Mouse (Mus musculus) heart, postnatal 36 days (tissue): ENCODE results near the gene Gnb4. TPM values are rescaled to one million over a fixed set of nuclear protein-coding genes. Genes with fewer than 3 reads are reported as not detected.

ENCODE experiments used
- DNase-seq, 2 experiments: peaks; one replicate each; pipeline ENCODE4 v3.0.0; 2021 to 2022
- intact Hi-C: fragments of 180-260 bp; cut with DNase I; formaldehyde crosslinking; loops from one replicate; pipeline ENCODE4 v1.15.1; 2025
- total RNA-seq, 2 experiments: library from RNA; stranded (reverse); gene quantifications; 2 replicates each; pipeline ENCODE4 v1.2.3; 2021

Gene Gnb4
- total RNA-seq: 10 to 100 TPM; 15.7 to 16.2 TPM

- DNase-seq: peak; percentile 59 to 62
- intact Hi-C loops: loop anchor here (5.0 kb wide), 1 partner anchor 41 kb away; no protein-coding TSS in a partner anchor
These were observed at the start of gene Gnb4 for GRCm38 (mm10) chr3:32616331-32617052. TSS of gene Gnb4 (minus strand) at chr3:32616585.

GRCm38 (mm10) chr3:32661556-32661930 lies 45.2 kb upstream of the Gnb4 start:
- no peak for DNase-seq
- intact Hi-C loops: no loop called here

DNA sequence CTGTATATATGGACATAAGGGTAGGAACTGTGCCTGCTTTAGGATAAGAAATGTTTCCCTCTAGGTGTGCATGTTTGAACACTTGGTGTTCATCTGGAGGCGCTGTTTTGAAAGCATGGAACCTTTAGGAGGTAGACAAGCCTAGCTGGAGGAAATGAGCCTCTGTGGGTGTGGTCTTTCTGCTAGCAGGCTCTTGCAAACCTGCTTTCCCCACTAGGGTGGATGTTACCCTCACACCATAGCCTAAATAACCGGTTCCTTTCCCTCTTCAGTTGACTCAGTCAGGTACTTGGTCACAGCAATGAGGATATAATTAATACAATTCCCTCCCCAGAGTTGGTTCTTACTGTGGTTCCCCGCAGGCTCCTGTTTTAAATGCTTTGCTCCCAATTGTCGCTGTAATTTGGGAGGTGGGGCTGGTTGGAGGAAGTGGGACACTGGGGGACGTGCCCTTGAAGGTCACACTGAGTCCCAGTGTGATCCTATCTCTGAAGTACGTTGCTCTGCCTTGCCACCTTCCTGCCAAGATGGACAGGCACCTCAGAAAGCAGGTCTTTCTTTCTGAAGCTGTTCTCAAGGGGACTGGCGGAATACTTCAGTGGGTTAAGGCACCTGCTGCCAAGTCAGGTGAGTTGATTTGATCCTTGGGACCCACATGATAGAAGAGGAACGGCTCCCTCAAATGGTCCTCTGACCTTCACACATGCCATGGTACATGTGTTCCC lies 44.6 kb upstream of the Gnb4 start:
- intact Hi-C loops: no loop called here
- DNase-seq: no peak

GRCm38 (mm10) chr3:32660276-32660675 lies 43.9 kb upstream of the Gnb4 start:
- intact Hi-C loops: no loop called here
- DNase-seq: no peak

- intact Hi-C loops: loop anchor here (5.0 kb wide), 1 partner anchor 42 kb away; the partner anchor contains the start of gene Gnb4
- DNase-seq: no peak
These were observed 43.1 kb upstream of the Gnb4 start for GRCm38 (mm10) chr3:32659506-32659905.

- peak; percentile 21 to 28 for DNase-seq
- intact Hi-C loops: loop anchor here (5.0 kb wide), 1 partner anchor 42 kb away; the partner anchor contains the start of gene Gnb4
These were observed 42.4 kb upstream of the Gnb4 start for GRCm38 (mm10) chr3:32658821-32659220.

- DNase-seq: no peak
- intact Hi-C loops: loop anchor here (5.0 kb wide), 1 partner anchor 41 kb away; the partner anchor contains the start of gene Gnb4
These were observed 42.0 kb upstream of the Gnb4 start for GRCm38 (mm10) chr3:32658401-32658800.

DNA sequence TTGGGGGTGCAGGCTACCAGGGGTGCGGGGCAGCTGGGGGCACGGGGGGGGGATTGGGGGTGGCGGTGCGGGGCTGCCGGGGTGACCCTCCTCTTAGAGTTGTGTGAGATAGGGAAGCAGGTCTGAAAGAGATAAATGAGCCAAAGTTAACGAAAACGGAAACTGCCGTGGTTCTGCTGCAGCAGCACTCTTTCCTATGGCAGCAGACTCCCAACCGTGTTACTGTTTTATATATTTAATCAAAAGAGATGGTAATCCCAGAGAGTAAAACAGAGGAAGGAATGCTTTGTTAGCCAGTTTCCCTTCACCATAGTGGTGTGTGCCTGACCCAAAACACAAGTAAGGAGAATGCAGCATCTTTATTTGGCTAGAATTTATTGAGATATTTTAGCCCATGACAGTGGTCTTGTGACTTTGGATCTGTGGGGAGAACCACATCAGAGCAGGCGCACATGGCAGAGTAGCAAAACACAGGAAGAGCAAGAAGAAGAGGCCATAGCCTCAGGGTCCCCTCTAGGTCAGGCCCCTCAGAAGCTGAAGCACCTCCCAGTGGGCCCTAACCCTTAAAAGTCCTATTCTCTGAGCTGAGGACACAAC lies 40.1 kb upstream of the Gnb4 start:
- DNase-seq: no peak
- intact Hi-C loops: loop anchor here (5.0 kb wide), 1 partner anchor 39 kb away; the partner anchor contains the start of gene Gnb4

DNA sequence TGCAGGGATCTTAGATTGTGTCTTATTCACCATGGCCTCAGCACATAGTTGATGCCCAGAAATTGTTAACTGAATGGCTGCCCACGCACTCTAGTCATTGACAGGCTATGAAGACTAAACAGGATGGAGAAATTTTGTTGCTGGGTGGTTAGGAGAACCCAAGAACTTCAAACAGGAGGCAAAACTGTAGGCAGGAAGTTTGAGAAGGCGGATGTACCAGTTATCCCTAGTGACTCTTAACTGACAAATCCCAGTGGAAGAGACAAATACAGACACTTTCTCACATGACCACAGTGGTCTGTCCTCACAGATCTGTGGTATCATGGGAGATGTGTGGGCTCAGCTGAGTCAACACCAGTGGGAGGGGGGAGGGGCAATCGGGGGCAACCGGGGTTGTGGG lies 39.6 kb upstream of the Gnb4 start:
- intact Hi-C loops: loop anchor here (5.0 kb wide), 1 partner anchor 39 kb away; the partner anchor contains the start of gene Gnb4
- DNase-seq: no peak

DNA sequence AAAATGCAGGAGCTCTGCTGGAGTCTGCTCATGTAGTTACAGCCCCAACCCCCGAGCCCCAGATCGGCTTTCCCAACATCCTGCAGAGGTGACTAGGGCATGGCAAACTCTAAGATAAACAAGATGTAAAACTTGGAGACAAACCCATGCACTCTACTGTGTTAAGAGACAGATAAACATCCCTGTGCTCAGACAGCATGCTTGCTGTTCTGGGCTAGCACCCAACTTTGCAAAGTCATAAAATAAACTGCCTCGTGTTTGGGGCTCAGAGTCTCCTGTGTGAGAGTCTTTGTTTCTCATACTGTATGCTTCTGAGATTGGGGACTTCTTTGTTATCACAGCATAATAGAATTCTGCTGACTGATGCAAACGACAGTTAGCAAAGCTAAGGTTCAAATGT lies 36.4 kb upstream of the Gnb4 start:
- intact Hi-C loops: no loop called here
- DNase-seq: no peak

DNA sequence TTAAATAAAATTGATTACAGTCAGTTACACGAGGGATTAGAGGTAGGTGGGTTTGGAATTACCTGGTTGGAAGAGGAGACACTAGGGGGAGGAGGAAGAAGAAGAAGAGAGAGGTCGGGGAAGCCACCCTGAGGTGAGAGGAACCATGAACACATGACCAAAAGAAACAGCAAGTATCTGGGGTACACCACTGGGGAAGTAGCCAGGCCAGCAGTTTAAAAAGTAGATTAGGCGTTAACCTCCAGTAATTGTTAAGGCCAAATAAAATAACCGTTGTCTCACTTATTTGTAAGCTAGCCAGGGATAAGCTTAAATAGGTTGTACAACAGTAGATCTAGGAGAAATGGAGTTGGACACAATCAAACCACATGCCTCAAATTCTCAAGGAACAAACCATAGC lies 32.9 kb upstream of the Gnb4 start:
- no peak for DNase-seq
- intact Hi-C loops: no loop called here

GRCm38 (mm10) chr3:32646918-32647317 lies 30.5 kb upstream of the Gnb4 start:
- DNase-seq: no peak
- intact Hi-C loops: no loop called here

GRCm38 (mm10) chr3:32644751-32645150 lies 28.4 kb upstream of the Gnb4 start:
- DNase-seq: no peak
- intact Hi-C loops: no loop called here

DNA sequence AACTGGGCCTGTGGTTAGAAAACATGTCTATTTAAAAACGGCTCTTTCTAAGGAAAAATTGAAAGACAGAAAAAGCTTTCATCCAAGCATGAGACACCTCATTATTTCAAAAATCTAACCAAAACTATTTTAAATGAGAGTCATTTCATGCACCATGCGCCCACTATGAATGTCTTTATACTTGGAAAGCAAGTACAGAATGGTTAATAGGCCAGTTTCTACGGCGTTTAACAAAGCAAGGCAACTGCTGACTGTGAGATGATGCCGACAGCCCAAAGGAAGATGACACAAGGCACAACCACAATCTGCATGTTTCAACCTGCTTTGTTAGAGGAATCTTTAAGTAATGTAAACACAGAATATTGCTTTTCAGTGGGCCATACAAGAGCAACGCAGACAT lies 25.7 kb upstream of the Gnb4 start:
- no peak for DNase-seq
- intact Hi-C loops: no loop called here

GRCm38 (mm10) chr3:32638240-32638639 lies 21.9 kb upstream of the Gnb4 start:
- intact Hi-C loops: no loop called here
- DNase-seq: no peak

- no peak for DNase-seq
- intact Hi-C loops: no loop called here
These were observed 16.4 kb upstream of the Gnb4 start for GRCm38 (mm10) chr3:32632760-32633264.

DNA sequence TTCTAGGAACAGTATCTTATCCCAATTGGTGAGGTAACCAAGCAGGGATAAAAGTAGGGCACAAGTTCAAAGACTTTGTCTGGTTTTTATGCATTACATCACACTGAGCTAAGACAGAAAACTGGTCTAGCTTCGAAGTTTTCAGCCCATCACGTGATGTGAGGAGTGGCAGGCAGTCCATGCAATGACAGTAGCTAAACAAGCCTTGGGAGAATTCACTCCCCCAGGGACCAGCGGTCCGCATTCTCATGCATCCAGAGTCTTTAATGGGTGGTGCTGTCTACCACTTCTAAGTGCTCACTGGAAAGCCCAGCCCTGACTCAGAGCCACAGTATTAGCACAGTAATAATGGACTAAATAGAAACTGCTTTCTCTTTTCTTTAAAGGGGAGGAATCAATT lies 13.8 kb upstream of the Gnb4 start:
- intact Hi-C loops: no loop called here
- DNase-seq: no peak

DNA sequence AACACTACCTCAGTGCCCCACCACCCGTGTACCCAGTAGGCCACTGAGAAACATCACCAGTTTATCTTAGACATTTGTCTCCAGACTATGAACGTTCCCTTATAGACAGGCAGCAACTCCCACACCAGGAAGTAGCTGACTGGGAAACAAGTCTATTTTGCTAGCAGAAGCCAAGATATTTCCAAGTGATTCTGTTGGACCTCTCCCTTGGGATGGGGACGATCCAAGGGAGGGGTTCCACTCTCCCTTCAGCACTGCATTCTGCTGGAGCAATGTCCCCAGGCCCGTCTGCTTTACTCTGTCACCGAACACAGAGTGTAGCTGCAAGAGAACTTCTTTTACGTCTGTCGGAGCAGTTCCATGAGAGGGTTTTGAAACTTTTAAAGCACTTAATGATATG lies 11.8 kb upstream of the Gnb4 start:
- no peak for DNase-seq
- intact Hi-C loops: no loop called here

DNA sequence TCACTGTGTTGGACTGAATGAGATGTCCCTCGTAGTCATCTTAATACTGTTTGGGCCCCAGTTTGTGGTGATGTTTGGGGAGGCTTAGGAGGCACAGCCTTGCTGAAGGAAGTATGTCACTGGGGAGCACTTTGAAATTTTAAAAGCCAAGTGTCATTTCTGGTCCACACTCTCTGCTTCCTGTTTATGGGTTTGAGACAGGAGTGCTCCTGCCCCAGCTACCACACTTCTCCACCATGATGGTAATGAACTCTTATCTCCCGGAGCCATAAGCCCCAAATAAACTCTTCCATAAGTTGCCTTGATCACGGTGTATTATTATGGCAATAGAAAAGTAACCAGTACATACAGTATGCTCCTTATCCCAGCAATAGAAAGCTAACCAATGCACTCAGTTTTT lies 5.7 kb upstream of the Gnb4 start:
- intact Hi-C loops: no loop called here
- no peak for DNase-seq

GRCm38 (mm10) chr3:32621658-32622057 lies 5.3 kb upstream of the Gnb4 start:
- DNase-seq: no peak
- intact Hi-C loops: no loop called here

- DNase-seq: no peak
These were observed 763 bp upstream of the Gnb4 start for GRCm38 (mm10) chr3:32617053-32617642.

More at GRCm38 (mm10) chr3:32617053-32617642, 763 bp upstream of the Gnb4 start:
- intact Hi-C loops: loop anchor here (5.0 kb wide), 1 partner anchor 40 kb away; no protein-coding TSS in a partner anchor
